Comparison of ENCODE assay signal across 17 mouse cellular contexts in genomic region chr6:114380872-114381271, GRCm38 (mm10). TPM values are rescaled to one million over a fixed set of nuclear protein-coding genes. Genes with fewer than 3 reads are reported as not detected.
"Had no signal": no experiment of that assay in that cellular context is flagged by ENCODE, and none has a peak within 500 bp of the region (broad histone marks: within the 10 kb centered on the region; RNA-seq: fewer than 3 reads in every experiment).

No protein-coding gene starts in this region.

- H3K4me3 ChIP-seq: neural tube, embryonic 13.5 days; neural tube, embryonic 15.5 days; stomach, embryonic 15.5 days had no signal

- H3K27ac ChIP-seq: neural tube, embryonic 13.5 days; neural tube, embryonic 15.5 days; stomach, embryonic 15.5 days; stomach, postnatal 0 days had no signal

- H3K4me1 ChIP-seq: neural tube, embryonic 13.5 days; neural tube, embryonic 15.5 days; stomach, embryonic 15.5 days had no signal

- DNase-seq: retina, postnatal 1 day; right cerebral cortex, adult 18-20 months; right cerebral cortex, postnatal 14 days; right cerebral cortex, postnatal 25 days; right cerebral cortex, postnatal 4 days; spleen, adult 18-20 months; thymus, adult 18-20 months; thymus, adult 2 months; thymus, postnatal 14 days; thymus, postnatal 25 days; thymus, postnatal 36 days; thymus, postnatal 4 days had no signal

- H3K36me3 ChIP-seq: neural tube, embryonic 13.5 days; neural tube, embryonic 15.5 days; stomach, embryonic 15.5 days had no signal

- H3K27me3 ChIP-seq: neural tube, embryonic 15.5 days; stomach, embryonic 15.5 days had no signal

- H3K9ac ChIP-seq: neural tube, embryonic 13.5 days; neural tube, embryonic 15.5 days; stomach, embryonic 15.5 days had no signal

RNA-seq across cellular contexts. Expression of gene Hrh1, which starts 16.9 kb away (rescaled TPM):
- polyA plus RNA-seq: stomach, embryonic 14.5 days had no signal
